30 mouse cellular contexts compared by ENCODE assay signal in genomic region chr19:32804703-32805102, GRCm38 (mm10). TPM values are rescaled to one million over a fixed set of nuclear protein-coding genes. Genes with fewer than 3 reads are reported as not detected.
DNase-seq lines count a peak whose midpoint lies in the region; ATAC-seq and TF ChIP-seq lines count a peak whose summit lies in the region.
"Had no signal": no experiment of that assay in that cellular context is flagged by ENCODE, and none has a peak within 500 bp of the region (broad histone marks: within the 10 kb centered on the region; RNA-seq: fewer than 3 reads in every experiment).

No protein-coding gene starts in this region.

- H3K4me3 ChIP-seq in liver, postnatal 0 days (ENCODE audit: low read depth, low read length) = no peak overlapping the region
- H3K4me3 ChIP-seq in liver, embryonic 12.5 days = no peak overlapping the region
- no peak overlapping the region for H3K4me3 ChIP-seq in MEL (ENCODE audit: control insufficient read depth in 1 of 2, insufficient read depth in 1 of 2, low read depth in 2 of 2, low read length in 2 of 2)
- no peak overlapping the region for H3K4me3 ChIP-seq in embryonic facial prominence, embryonic 10.5 days
- H3K4me3 ChIP-seq: embryonic facial prominence, embryonic 12.5 days; embryonic facial prominence, embryonic 15.5 days; gastrocnemius, adult 2 months; heart, embryonic 12.5 days; heart, embryonic 15.5 days; hindbrain, embryonic 10.5 days; hindbrain, embryonic 13.5 days had no signal

- DNase-seq in liver, postnatal 0 days = no peak
- DNase-seq in MEL (ENCODE audit: low read depth, low spot score) = peak; percentile 48
- no peak for DNase-seq in adrenal gland, adult 8-10 months
- DNase-seq in kidney, adult 18-20 months = no peak
- DNase-seq in embryonic facial prominence, embryonic 10.5 days (ENCODE audit: low spot score) = no peak
- DNase-seq: adrenal gland, postnatal 10 days; adrenal gland, postnatal 36 days; cerebellum, adult 11 months; cerebellum, adult 8-10 months; cerebellum, postnatal 10 days; cerebellum, postnatal 36 days; forebrain, postnatal 0 days; gastrocnemius, adult 2 months; gastrocnemius, postnatal 14 days; heart, adult 18-20 months; heart, postnatal 10 days; heart, postnatal 36 days had no signal

- H3K4me1 ChIP-seq in liver, postnatal 0 days (ENCODE audit: insufficient read depth) = peaks cover 9% of the 10 kb centered on the region
- H3K4me1 ChIP-seq in liver, embryonic 12.5 days = no peaks in the 10 kb centered on the region
- 0 out of 4 replicates have a peak, but pooled peaks cover 0 to 3% of the 10 kb centered on the region in 2 experiments for H3K4me1 ChIP-seq in MEL (ENCODE audit: control insufficient read depth in 1 of 2, insufficient read depth in 2 of 2, low read length in 2 of 2)
- 0 out of 2 replicates have a peak, but pooled peaks cover 4% of the 10 kb centered on the region for H3K4me1 ChIP-seq in embryonic facial prominence, embryonic 10.5 days
- H3K4me1 ChIP-seq: embryonic facial prominence, embryonic 12.5 days; heart, embryonic 12.5 days; heart, embryonic 15.5 days; hindbrain, embryonic 10.5 days; hindbrain, embryonic 13.5 days had no signal

- no peak for TF ChIP-seq RAD21 in MEL (IDR thresholded peaks at IDR 0.05; ENCODE audit: low read depth, low read length)

- peak overlapping the region; percentile 53; the same call in 1 of the 2 replicates for H3K27ac ChIP-seq in liver, postnatal 0 days (ENCODE audit: low read depth)
- no peak overlapping the region for H3K27ac ChIP-seq in liver, embryonic 12.5 days
- no peak overlapping the region for H3K27ac ChIP-seq in MEL (ENCODE audit: control insufficient read depth, low read depth, low read length)
- H3K27ac ChIP-seq in embryonic facial prominence, embryonic 10.5 days (replicated peaks) = no peak overlapping the region
- H3K27ac ChIP-seq: embryonic facial prominence, embryonic 12.5 days; embryonic facial prominence, embryonic 15.5 days; gastrocnemius, adult 2 months; heart, embryonic 15.5 days; hindbrain, embryonic 10.5 days; hindbrain, embryonic 13.5 days had no signal

- TF ChIP-seq EP300 in liver, postnatal 0 days (IDR thresholded peaks at IDR 0.05; ENCODE audit: low read depth) = no peak
- no peak for TF ChIP-seq EP300 in MEL (IDR thresholded peaks at IDR 0.05; ENCODE audit: low read depth in 1 of 2, low read length in 2 of 2)

- H3K9ac ChIP-seq in liver, postnatal 0 days (replicated peaks) = no peak overlapping the region
- no peak overlapping the region for H3K9ac ChIP-seq in liver, embryonic 12.5 days
- no peak overlapping the region for H3K9ac ChIP-seq in MEL (ENCODE audit: control insufficient read depth, low read depth, low read length, poor library complexity, severe bottlenecking)
- H3K9ac ChIP-seq: embryonic facial prominence, embryonic 12.5 days; embryonic facial prominence, embryonic 15.5 days; forebrain, postnatal 0 days; heart, embryonic 12.5 days; heart, embryonic 15.5 days; hindbrain, embryonic 13.5 days had no signal

- H3K79me2 ChIP-seq in MEL (ENCODE audit: control insufficient read depth, insufficient read depth, low read length, poor library complexity) = peaks cover 3% of the 10 kb centered on the region; the same call in 1 of the 2 replicates

- no peak for TF ChIP-seq POLR2A in MEL (IDR thresholded peaks at IDR 0.05; ENCODE audit: control insufficient read depth in 1 of 2, insufficient read depth in 1 of 2, low read depth in 1 of 2, low read length in 2 of 2, poor library complexity in 1 of 2)

- H3K36me3 ChIP-seq in liver, postnatal 0 days (replicated peaks; ENCODE audit: insufficient read depth, low read length) = peaks cover 29% of the 10 kb centered on the region
- peaks cover 13% of the 10 kb centered on the region; the same call in 1 of the 2 replicates for H3K36me3 ChIP-seq in liver, embryonic 12.5 days
- H3K36me3 ChIP-seq in MEL (ENCODE audit: control insufficient read depth in 1 of 2, insufficient read depth in 2 of 2, low read length in 2 of 2) = peaks cover 10 to 34% of the 10 kb centered on the region in 2 experiments
- H3K36me3 ChIP-seq in embryonic facial prominence, embryonic 10.5 days (replicated peaks) = peaks cover 36% of the 10 kb centered on the region

- no peaks in the 10 kb centered on the region for H3K9me3 ChIP-seq in liver, postnatal 0 days (ENCODE audit: low read length)
- H3K9me3 ChIP-seq in liver, embryonic 12.5 days (replicated peaks) = no peaks in the 10 kb centered on the region
- no peaks in the 10 kb centered on the region for H3K9me3 ChIP-seq in MEL (replicated peaks; ENCODE audit: insufficient read depth, low read length)
- no peaks in the 10 kb centered on the region for H3K9me3 ChIP-seq in embryonic facial prominence, embryonic 10.5 days
- H3K9me3 ChIP-seq: embryonic facial prominence, embryonic 12.5 days; embryonic facial prominence, embryonic 15.5 days; heart, embryonic 12.5 days; heart, embryonic 15.5 days; hindbrain, embryonic 10.5 days; hindbrain, embryonic 13.5 days had no signal

- H3K4me2 ChIP-seq in liver, postnatal 0 days (ENCODE audit: low read depth, low read length) = no peak overlapping the region
- no peak overlapping the region for H3K4me2 ChIP-seq in liver, embryonic 12.5 days
- H3K4me2 ChIP-seq: embryonic facial prominence, embryonic 12.5 days; embryonic facial prominence, embryonic 15.5 days; heart, embryonic 12.5 days; heart, embryonic 15.5 days; hindbrain, embryonic 13.5 days had no signal

- TF ChIP-seq CTCF in liver, postnatal 0 days (IDR thresholded peaks at IDR 0.05; ENCODE audit: low read depth) = no peak
- TF ChIP-seq CTCF in MEL (IDR thresholded peaks at IDR 0.05 in 2 of 3, conservative IDR thresholded peaks at IDR 0.05 in 1 of 3; ENCODE audit: control insufficient read depth in 1 of 3, insufficient read depth in 1 of 3, low read depth in 2 of 3, low read length in 3 of 3, poor library complexity in 1 of 3, severe bottlenecking in 1 of 3) = no peak

- ATAC-seq in liver, postnatal 0 days = no peak
- ATAC-seq in liver, embryonic 12.5 days = no peak
- ATAC-seq in megakaryocyte, adult 5-6 weeks (ENCODE audit: poor library complexity, severe bottlenecking) = peak; percentile 95
- ATAC-seq in neutrophil, adult 5-6 weeks (ENCODE audit: extremely low read depth, insufficient number of reproducible peaks, low FRiP score, poor library complexity, severe bottlenecking) = peak; percentile 69
- ATAC-seq: activated CD4-positive, CD25-positive, alpha-beta regulatory T cell, adult 4 months; CD4-positive, CD25-positive, alpha-beta regulatory T cell, adult 4 months; forebrain, embryonic 14.5 days; forebrain, postnatal 0 days; hindbrain, embryonic 16.5 days had no signal

- 55% methylated on average over 4 of the region's 4 CpGs for WGBS in liver, postnatal 0 days (ENCODE audit: insufficient replicate concordance)
- 60% methylated on average over 4 of the region's 4 CpGs for WGBS in liver, embryonic 12.5 days (ENCODE audit: insufficient replicate concordance)
- 88% methylated on average over 4 of the region's 4 CpGs for WGBS in embryonic facial prominence, embryonic 10.5 days

- H3K27me3 ChIP-seq in liver, postnatal 0 days (ENCODE audit: insufficient read depth, low read length) = no peaks in the 10 kb centered on the region
- no peaks in the 10 kb centered on the region for H3K27me3 ChIP-seq in liver, embryonic 12.5 days (replicated peaks)
- H3K27me3 ChIP-seq in MEL (ENCODE audit: control insufficient read depth in 1 of 2, insufficient read depth in 2 of 2, low read length in 2 of 2) = no peaks in the 10 kb centered on the region
- no peaks in the 10 kb centered on the region for H3K27me3 ChIP-seq in embryonic facial prominence, embryonic 10.5 days (replicated peaks; ENCODE audit: low read depth, poor library complexity, severe bottlenecking)
- H3K27me3 ChIP-seq: embryonic facial prominence, embryonic 12.5 days; embryonic facial prominence, embryonic 15.5 days; heart, embryonic 12.5 days; heart, embryonic 15.5 days; hindbrain, embryonic 13.5 days had no signal

TF ChIP-seq in MEL, 35 proteins besides CTCF, POLR2A, EP300 and RAD21:
- TF ChIP-seq ZC3H11A (IDR thresholded peaks at IDR 0.05; ENCODE audit: low read depth, low read length) = no peak
- TF ChIP-seq SIN3A (IDR thresholded peaks at IDR 0.05; ENCODE audit: low read length) = no peak
- TF ChIP-seq UBTF (IDR thresholded peaks at IDR 0.05; ENCODE audit: borderline replicate concordance, insufficient read depth, low read depth, low read length) = no peak
- TF ChIP-seq KAT2A (conservative IDR thresholded peaks at IDR 0.05; ENCODE audit: low read depth, low read length) = no peak
- TF ChIP-seq BHLHE40 (IDR thresholded peaks at IDR 0.05; ENCODE audit: borderline replicate concordance, low read depth, low read length) = no peak
- no peak for TF ChIP-seq TBP (IDR thresholded peaks at IDR 0.05; ENCODE audit: low read depth, low read length)
- TF ChIP-seq JUND (IDR thresholded peaks at IDR 0.05; ENCODE audit: low read depth, low read length) = no peak
- TF ChIP-seq CHD1 (IDR thresholded peaks at IDR 0.05; ENCODE audit: low read depth, low read length) = no peak
- TF ChIP-seq ZKSCAN1 (IDR thresholded peaks at IDR 0.05; ENCODE audit: low read depth, low read length) = no peak

RNA-seq across cellular contexts. Expression of gene Pten, which starts 47.4 kb away (rescaled TPM):
- 5.1 and 5.9 TPM in 2 replicates for polyA plus RNA-seq in liver, postnatal 0 days (2015; fragmentation: Nextera tagmentation; extraction: Ambion mirVana)
- polyA plus RNA-seq in liver, embryonic 12.5 days (2016; fragmentation: Nextera tagmentation; extraction: Ambion mirVana) = 5.4 and 5.9 TPM in 2 replicates
- total RNA-seq in MEL (2012; rRNA removed) = 35.3 and 35.8 TPM in 2 replicates
- polyA plus RNA-seq in MEL (2012; ENCODE audit: insufficient read depth in 1 of 2, insufficient read length in 2 of 2, low read depth in 1 of 2, low replicate concordance in 2 of 2, missing spikeins in 1 of 2) = 100 to 1,000 TPM in 1 of 2 experiments, 10 to 100 TPM in 1; 22.7 to 104 TPM
- 110 and 114 TPM in 2 replicates for total RNA-seq in megakaryocyte, adult 5-6 weeks (2015)
- 110 and 133 TPM in 2 replicates for total RNA-seq in megakaryocyte, adult 5-6 weeks (2017)
- 335 and 338 TPM in 2 replicates for total RNA-seq in neutrophil, adult 5-6 weeks (2017)
- 10 to 100 TPM; 65.2 to 83.9 (median 75.7) TPM for total RNA-seq in adrenal gland, adult 8-10 months (2022)
- polyA plus RNA-seq in embryonic facial prominence, embryonic 10.5 days (2016; fragmentation: Nextera tagmentation; extraction: Ambion mirVana) = 6.7 and 6.9 TPM in 2 replicates

Comparison
In these comparisons a context has a peak if more than half of its experiments do, and no peak if none do; other contexts are left out.
1. ATAC-seq: peak in megakaryocyte, adult 5-6 weeks (single experiment) and neutrophil, adult 5-6 weeks (single experiment); none in liver, postnatal 0 days (single experiment) and liver, embryonic 12.5 days (single experiment).